Mouse (Mus musculus) testis, postnatal 14 days (tissue): ENCODE measurements around the gene Gm6096.

Source experiments
- DNase-seq: peaks from one replicate; pipeline ENCODE4 v3.0.0; 2021; ENCODE audit warnings: low spot score

Gm6096 gene

GRCm38 (mm10) chr7:34235602-34236001 is 15.2 kb upstream of the Gm6096 start:
- no peak for DNase-seq

- no peak for DNase-seq
Measured at GRCm38 (mm10) chr7:34238086-34238485, 12.8 kb upstream of the Gm6096 start.

- DNase-seq: no peak
Measured at GRCm38 (mm10) chr7:34242176-34242575, 8.7 kb upstream of the Gm6096 start.

- DNase-seq: no peak
Measured at GRCm38 (mm10) chr7:34246870-34247499, 3.9 kb upstream of the Gm6096 start.

- no peak for DNase-seq
Measured at GRCm38 (mm10) chr7:34252030-34252429, 1.2 kb downstream of the Gm6096 start.

- no peak for DNase-seq
Measured at GRCm38 (mm10) chr7:34255137-34255536, 4.3 kb downstream of the Gm6096 start.

- DNase-seq: no peak
Measured at GRCm38 (mm10) chr7:34255916-34256315, 5.1 kb downstream of the Gm6096 start.

GRCm38 (mm10) chr7:34257279-34257678 is 6.4 kb downstream of the Gm6096 start:
- DNase-seq: no peak

GRCm38 (mm10) chr7:34258407-34258806 is 7.6 kb downstream of the Gm6096 start:
- no peak for DNase-seq

GRCm38 (mm10) chr7:34263437-34263836 is 12.6 kb downstream of the Gm6096 start:
- no peak for DNase-seq

- peak; percentile 40 for DNase-seq
Measured at GRCm38 (mm10) chr7:34265876-34266346, 15.1 kb downstream of the Gm6096 start.

GRCm38 (mm10) chr7:34266421-34266820 is 15.6 kb downstream of the Gm6096 start:
- no peak for DNase-seq

GRCm38 (mm10) chr7:34268463-34268862 is 17.6 kb downstream of the Gm6096 start:
- DNase-seq: no peak

GRCm38 (mm10) chr7:34272465-34272864 is 21.6 kb downstream of the Gm6096 start:
- no peak for DNase-seq

- DNase-seq: no peak
Measured at GRCm38 (mm10) chr7:34276066-34276465, 25.2 kb downstream of the Gm6096 start.

- no peak for DNase-seq
Measured at GRCm38 (mm10) chr7:34277656-34278055, 26.8 kb downstream of the Gm6096 start.

GRCm38 (mm10) chr7:34290450-34291151 is 39.8 kb downstream of the Gm6096 start:
- no peak for DNase-seq

- no peak for DNase-seq
Measured at GRCm38 (mm10) chr7:34291265-34291664, 40.4 kb downstream of the Gm6096 start.

- no peak for DNase-seq
Measured at GRCm38 (mm10) chr7:34292633-34293032, 41.8 kb downstream of the Gm6096 start.

GRCm38 (mm10) chr7:34296124-34296523 is 45.3 kb downstream of the Gm6096 start:
- DNase-seq: no peak

- DNase-seq: no peak
Measured at GRCm38 (mm10) chr7:34298818-34299217, 48.0 kb downstream of the Gm6096 start.
